Mouse (Mus musculus): Measurements from ENCODE around the gene Olfr640. TPM values are rescaled to one million over a fixed set of nuclear protein-coding genes. Genes with fewer than 3 reads are reported as not detected.

Olfr640 gene
- polyA plus RNA-seq, 1 experiment = not detected

GRCm38 (mm10) chr7:103970852-103971251 is 54.5 kb downstream of the Olfr640 start, which contains the start of gene Olfr635:
TSS of gene Olfr635 (plus strand) at chr7:103971152.
- no peaks in the 10 kb centered on the region for H3K27me3 ChIP-seq (ENCODE audit: control insufficient read depth, insufficient read depth, low read length)
- no peaks in the 10 kb centered on the region for H3K4me1 ChIP-seq (ENCODE audit: control insufficient read depth, insufficient read depth, insufficient read length)
- no peak for DNase-seq (ENCODE audit: low read depth in 1 of 2, low spot score in 2 of 2)
- H3K36me3 ChIP-seq (ENCODE audit: control insufficient read depth, insufficient read depth, low read length) = no peaks in the 10 kb centered on the region
- H3K27ac ChIP-seq (ENCODE audit: insufficient read depth, low read length) = no peak within 1 kb of the TSS
- WGBS = 83% methylated on average over 1 of the region's 1 CpGs
- TF ChIP-seq POLR2A (IDR thresholded peaks at IDR 0.05; ENCODE audit: low read depth, low read length) (no peak), CTCF (IDR thresholded peaks at IDR 0.05; ENCODE audit: extremely low read depth, insufficient read depth, insufficient read length, insufficient replicate concordance) (no peak)
- H3K4me3 ChIP-seq (ENCODE audit: extremely low read depth, insufficient read depth, insufficient read length) = no peak within 1 kb of the TSS

Other genes with a start within 250 kb of the Olfr640 start
- gene Olfr68, start 245.9 kb downstream of the Olfr640 start, polyA plus RNA-seq (2012; rRNA removed) = not detected in 2 replicates
- not detected in 2 replicates for gene Olfr67, start 233.8 kb downstream of the Olfr640 start, polyA plus RNA-seq (2012; rRNA removed)
- 8,577 and 15,977 TPM in 2 replicates for gene Hbb-bt, start 211.6 kb downstream of the Olfr640 start, polyA plus RNA-seq (2012; rRNA removed)
- 71,783 and 120,196 TPM in 2 replicates for gene Hbb-bs, start 197.5 kb downstream of the Olfr640 start, polyA plus RNA-seq (2012; rRNA removed)
- gene Hbb-bh2, start 185.1 kb downstream of the Olfr640 start, polyA plus RNA-seq (2012; rRNA removed) = not detected in 2 replicates
- gene Hbb-bh1, start 182.4 kb downstream of the Olfr640 start, polyA plus RNA-seq (2012; rRNA removed) = 0.15 TPM in 1 of 2 replicates, not detected in the other
- 0.14 TPM in 1 of 2 replicates, not detected in the other for gene Hbb-y, start 172.4 kb downstream of the Olfr640 start, polyA plus RNA-seq (2012; rRNA removed)
- gene Olfr66, start 139.3 kb downstream of the Olfr640 start, polyA plus RNA-seq (2012; rRNA removed) = not detected in 2 replicates
- not detected in 2 replicates for gene Olfr64, start 131.1 kb downstream of the Olfr640 start, polyA plus RNA-seq (2012; rRNA removed)
- gene Olfr65, start 122.1 kb downstream of the Olfr640 start, polyA plus RNA-seq (2012; rRNA removed) = not detected in 2 replicates
- gene Olfr631, start 96.7 kb downstream of the Olfr640 start, polyA plus RNA-seq (2012; rRNA removed) = not detected in 2 replicates
- gene Olfr632, start 91.2 kb downstream of the Olfr640 start, polyA plus RNA-seq (2012; rRNA removed) = not detected in 2 replicates
- not detected in 2 replicates for gene Olfr633, start 81.1 kb downstream of the Olfr640 start, polyA plus RNA-seq (2012; rRNA removed)
- gene Olfr635, start 54.4 kb downstream of the Olfr640 start, polyA plus RNA-seq (2012; rRNA removed) = not detected in 2 replicates
- gene Olfr638, start 26.8 kb downstream of the Olfr640 start, polyA plus RNA-seq (2012; rRNA removed) = not detected in 2 replicates
- not detected in 2 replicates for gene Olfr639, start 8.3 kb downstream of the Olfr640 start, polyA plus RNA-seq (2012; rRNA removed)
- gene Olfr641, start 9.9 kb upstream of the Olfr640 start, polyA plus RNA-seq (2012; rRNA removed) = not detected in 2 replicates
- not detected in 2 replicates for gene Olfr642, start 27.1 kb upstream of the Olfr640 start, polyA plus RNA-seq (2012; rRNA removed)
- not detected in 2 replicates for gene 4930516K23Rik, start 35.9 kb upstream of the Olfr640 start, polyA plus RNA-seq (2012; rRNA removed)
- gene Olfr644, start 46.3 kb upstream of the Olfr640 start, polyA plus RNA-seq (2012; rRNA removed) = not detected in 2 replicates
- gene Olfr645, start 59.9 kb upstream of the Olfr640 start, polyA plus RNA-seq (2012; rRNA removed) = not detected in 2 replicates
- gene Olfr646, start 79.3 kb upstream of the Olfr640 start, polyA plus RNA-seq (2012; rRNA removed) = 0.08 TPM in 1 of 2 replicates, not detected in the other
- gene Ubqln5, start 104.3 kb upstream of the Olfr640 start, polyA plus RNA-seq (2012; rRNA removed) = not detected in 2 replicates
- not detected in 2 replicates for gene Olfr643, start 111.8 kb upstream of the Olfr640 start, polyA plus RNA-seq (2012; rRNA removed)
- not detected in 2 replicates for gene Ubqln3, start 117.7 kb upstream of the Olfr640 start, polyA plus RNA-seq (2012; rRNA removed)
- gene Ubqlnl, start 125.0 kb upstream of the Olfr640 start, polyA plus RNA-seq (2012; rRNA removed) = not detected in 2 replicates
- gene Olfm5, start 139.3 kb upstream of the Olfr640 start, polyA plus RNA-seq (2012; rRNA removed) = not detected in 2 replicates
- not detected in 2 replicates for gene Olfr648, start 157.8 kb upstream of the Olfr640 start, polyA plus RNA-seq (2012; rRNA removed)
- gene Olfr649, start 170.4 kb upstream of the Olfr640 start, polyA plus RNA-seq (2012; rRNA removed) = not detected in 2 replicates
- gene Trim6, start 193.2 kb upstream of the Olfr640 start, polyA plus RNA-seq (2012; rRNA removed) = 0.34 and 0.36 TPM in 2 replicates
- gene Trim34a, start 218.9 kb upstream of the Olfr640 start, polyA plus RNA-seq (2012; rRNA removed) = 13.5 and 14.5 TPM in 2 replicates

Data from spleen, adult 2 months (tissue).